Mouse (Mus musculus): Measurements from ENCODE around the gene Olfr575.

DNA sequence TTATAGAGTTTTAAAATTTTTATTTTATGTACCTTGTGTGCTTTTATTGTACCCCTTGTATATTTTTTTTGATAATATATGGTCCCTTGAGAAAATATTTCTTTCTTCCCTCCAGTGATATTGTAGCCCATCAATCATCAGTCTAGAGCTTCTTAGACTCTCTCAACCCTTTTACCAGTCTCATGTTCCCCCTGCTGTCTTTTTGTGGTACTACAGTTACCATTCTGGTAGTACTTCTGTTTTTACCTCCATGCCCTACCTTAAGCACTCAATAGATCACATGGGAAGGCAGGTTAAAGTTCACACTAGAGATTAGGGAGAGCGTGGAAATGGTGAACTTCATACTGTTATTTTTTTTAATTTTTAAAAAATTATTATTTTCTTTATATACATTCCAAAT is 38.9 kb downstream of the Olfr575 start:
- TF ChIP-seq POLR2A (IDR thresholded peaks at IDR 0.05; ENCODE audit: low read depth, low read length) (no peak), CTCF (IDR thresholded peaks at IDR 0.05; ENCODE audit: extremely low read depth, insufficient read length, insufficient replicate concordance, low read depth, low read length) (no peak)
